Mouse (Mus musculus) brown adipose tissue, adult 24 weeks (tissue): Measurements from ENCODE around the gene Sox2. TPM values are rescaled to one million over a fixed set of nuclear protein-coding genes. Genes with fewer than 3 reads are reported as not detected.

Experiments used
- H3K27ac ChIP-seq: fragments of 200-500 bp; replicated peaks from 2 replicates; pipeline ENCODE4 v1.5.1; 2012; ENCODE audit warnings: low read depth, mild to moderate bottlenecking, low read length
- H3K4me1 ChIP-seq: fragments of 200-500 bp; 2 replicates; pipeline ENCODE4 v1.6.1; 2012; ENCODE audit warnings: low read length, mixed read lengths; ENCODE audit not compliant: control insufficient read depth, insufficient read depth, insufficient read length
- H3K4me3 ChIP-seq: fragments of 200-500 bp; 2 replicates; pipeline ENCODE4 v1.5.1; 2012; ENCODE audit warnings: low read depth, mild to moderate bottlenecking, low read length, moderate library complexity; ENCODE audit not compliant: insufficient read depth
- polyA plus RNA-seq: library from polyadenylated mRNA; stranded (reverse); fragments of >200 nt; gene quantifications from 2 replicates; pipeline ENCODE4 v1.2.4, GENCODE M21; 2012; ENCODE audit not compliant: missing spikeins, insufficient read depth, insufficient read length

Sox2 gene
- polyA plus RNA-seq, 1 experiment: not detected

- Histone ChIP-seq H3K4me1 (no peaks in the 10 kb centered on the region), H3K27ac (no peak overlapping the region), H3K4me3 (no peak overlapping the region)
Observed at GRCm38 (mm10) chr3:34639873-34640270, 10.3 kb upstream of the Sox2 start.

- Histone ChIP-seq H3K4me1 (no peaks in the 10 kb centered on the region), H3K27ac (no peak overlapping the region), H3K4me3 (no peak overlapping the region)
Observed at GRCm38 (mm10) chr3:34640276-34640675, 9.9 kb upstream of the Sox2 start.

- H3K27ac ChIP-seq: no peak overlapping the region
- H3K4me1 ChIP-seq: no peaks in the 10 kb centered on the region
- no peak overlapping the region for H3K4me3 ChIP-seq
Observed at GRCm38 (mm10) chr3:34640690-34641600, 9.3 kb upstream of the Sox2 start.

GRCm38 (mm10) chr3:34641756-34642497 is 8.3 kb upstream of the Sox2 start:
- H3K4me3 ChIP-seq: no peak overlapping the region
- H3K4me1 ChIP-seq: no peaks in the 10 kb centered on the region
- no peak overlapping the region for H3K27ac ChIP-seq

GRCm38 (mm10) chr3:34642498-34642941 is 7.7 kb upstream of the Sox2 start:
- Histone ChIP-seq H3K27ac (no peak overlapping the region), H3K4me3 (no peak overlapping the region), H3K4me1 (no peaks in the 10 kb centered on the region)

GRCm38 (mm10) chr3:34643067-34643466 is 7.1 kb upstream of the Sox2 start:
- Histone ChIP-seq H3K27ac (no peak overlapping the region), H3K4me1 (no peaks in the 10 kb centered on the region), H3K4me3 (no peak overlapping the region)

- Histone ChIP-seq H3K27ac (no peak overlapping the region), H3K4me3 (no peak overlapping the region), H3K4me1 (no peaks in the 10 kb centered on the region)
Observed at GRCm38 (mm10) chr3:34643536-34644115, 6.6 kb upstream of the Sox2 start.

- Histone ChIP-seq H3K4me3 (no peak overlapping the region), H3K27ac (no peak overlapping the region), H3K4me1 (peaks cover 2% of the 10 kb centered on the region)
Observed at GRCm38 (mm10) chr3:34646169-34646568, 4.0 kb upstream of the Sox2 start.

- H3K4me1 ChIP-seq: peaks cover 2% of the 10 kb centered on the region
- no peak overlapping the region for H3K4me3 ChIP-seq
- no peak overlapping the region for H3K27ac ChIP-seq
Observed at GRCm38 (mm10) chr3:34647688-34648087, 2.5 kb upstream of the Sox2 start.

GRCm38 (mm10) chr3:34648105-34648832 is 1.9 kb upstream of the Sox2 start:
- peaks cover 2% of the 10 kb centered on the region for H3K4me1 ChIP-seq
- no peak overlapping the region for H3K4me3 ChIP-seq
- no peak overlapping the region for H3K27ac ChIP-seq

- Histone ChIP-seq H3K4me1 (peaks cover 2% of the 10 kb centered on the region), H3K4me3 (no peak overlapping the region; the same call in 1 of the 2 replicates), H3K27ac (no peak overlapping the region)
Observed at GRCm38 (mm10) chr3:34648833-34649719, 1.1 kb upstream of the Sox2 start.

GRCm38 (mm10) chr3:34650621-34651361 is 586 bp downstream of the Sox2 start:
- Histone ChIP-seq H3K4me1 (peaks cover 2% of the 10 kb centered on the region), H3K27ac (no peak overlapping the region), H3K4me3 (peak overlapping the region; percentile 17; the same call in 1 of the 2 replicates)

GRCm38 (mm10) chr3:34651486-34652170 is 1.4 kb downstream of the Sox2 start:
- no peak overlapping the region for H3K27ac ChIP-seq
- peaks cover 2% of the 10 kb centered on the region for H3K4me1 ChIP-seq
- H3K4me3 ChIP-seq: no peak overlapping the region
